Mouse (Mus musculus) limb, embryonic 14.5 days (tissue): ENCODE data around the gene Colgalt2. TPM values are rescaled to one million over a fixed set of nuclear protein-coding genes. Genes with fewer than 3 reads are reported as not detected.

ENCODE experiments used
- ATAC-seq: fragments of 200-750 bp; cut with Nextera tagmentation; 2 replicates; pipeline ENCODE4 v1.8.0; 2017; ENCODE audit warnings: low read depth, moderate number of reproducible peaks, moderate TSS enrichment; ENCODE audit not compliant: low FRiP score
- DNase-seq: peaks from one replicate; pipeline ENCODE4 v3.0.0-alpha.2; 2015; ENCODE audit warnings: low spot score
- H3K27ac ChIP-seq: fragments of 300-500 bp; sonication (generic); replicated peaks from 2 replicates; pipeline ENCODE4 v1.5.1; 2014; ENCODE audit warnings: low read depth, mild to moderate bottlenecking, low read length, moderate library complexity, mixed read lengths
- H3K27me3 ChIP-seq: fragments of 300-500 bp; sonication (generic); 2 replicates; pipeline ENCODE4 v1.6.1; 2014; ENCODE audit warnings: low read length, mixed read lengths; ENCODE audit not compliant: control insufficient read depth, insufficient read depth
- H3K36me3 ChIP-seq: fragments of 300-500 bp; sonication (generic); 2 replicates; pipeline ENCODE4 v1.6.1; 2014; ENCODE audit warnings: mild to moderate bottlenecking, low read length, moderate library complexity, mixed read lengths; ENCODE audit not compliant: control insufficient read depth, insufficient read depth
- H3K4me1 ChIP-seq: fragments of 300-500 bp; sonication (generic); 2 replicates; pipeline ENCODE4 v1.6.1; 2014; ENCODE audit warnings: antibody characterized with exemption, low read length, mixed read lengths; ENCODE audit not compliant: control insufficient read depth, insufficient read depth
- H3K4me2 ChIP-seq: fragments of 300-500 bp; sonication (generic); replicated peaks from 2 replicates; pipeline ENCODE4 v1.6.1; 2014; ENCODE audit warnings: low read depth, mild to moderate bottlenecking, low read length, moderate library complexity; ENCODE audit not compliant: severe bottlenecking
- H3K4me3 ChIP-seq: fragments of 300-500 bp; sonication (generic); replicated peaks from 2 replicates; pipeline ENCODE4 v1.5.1; 2014; ENCODE audit warnings: low read length
- H3K9ac ChIP-seq: fragments of 300-500 bp; sonication (generic); 2 replicates; pipeline ENCODE4 v1.6.1; 2014; ENCODE audit warnings: mild to moderate bottlenecking, low read depth, low read length, moderate library complexity; ENCODE audit not compliant: severe bottlenecking
- H3K9me3 ChIP-seq: fragments of 300-500 bp; sonication (generic); 2 replicates; pipeline ENCODE4 v1.6.1; 2016; ENCODE audit warnings: low read length; ENCODE audit not compliant: control insufficient read depth
- POLR2A ChIP-seq: fragments of 200-500 bp; IDR thresholded peaks from 2 replicates; pipeline ENCODE4 v1.8.0; 2012; ENCODE audit warnings: inconsistent platforms, mild to moderate bottlenecking, moderate library complexity, borderline replicate concordance; ENCODE audit not compliant: insufficient read depth, insufficient read length; ENCODE audit errors: extremely low read depth
- WGBS: fragments of 180-500 bp; shearing (Covaris S2); extraction: QIAGEN DNeasy Blood & Tissue Kit; methylation state at CpG from one replicate; pipeline ENCODE4 v1.1.7; 2014; 5-methylcytosine and 5-hydroxymethylcytosine counted together
- polyA plus RNA-seq, 2 experiments: library from polyadenylated mRNA; depleted of rRNA in 1 of 2; stranded (reverse) in 1 of 2; unstranded in 1 of 2; fragments of >200 nt; fragmentation: Nextera tagmentation in 1 of 2; extraction: Ambion mirVana in 1 of 2; gene quantifications; 2 replicates each; pipeline versions ENCODE4 v1.2.1 to v1.2.3; 2012 to 2014

The Colgalt2 gene
- polyA plus RNA-seq, 2 experiments, result 8.1 to 16.3 TPM

GRCm38 (mm10) chr1:152518971-152519370 is 119.3 kb downstream of the Colgalt2 start:
- Histone ChIP-seq H3K27me3 (no peaks in the 10 kb centered on the region), H3K36me3 (peaks cover 41% of the 10 kb centered on the region), H3K4me2 (no peak overlapping the region), H3K27ac (no peak overlapping the region), H3K4me3 (no peak overlapping the region), H3K4me1 (0 out of 2 replicates have a peak, but pooled peaks cover 2% of the 10 kb centered on the region), H3K9ac (no peak overlapping the region), H3K9me3 (no peaks in the 10 kb centered on the region)
- WGBS, result 87% methylated on average over 8 of the region's 8 CpGs
- no peak for TF ChIP-seq POLR2A
- DNase-seq, result no peak
- no peak for ATAC-seq

- no peak for ATAC-seq
- Histone ChIP-seq H3K27ac (no peak overlapping the region), H3K9me3 (no peaks in the 10 kb centered on the region), H3K36me3 (peaks cover 55% of the 10 kb centered on the region), H3K4me2 (no peak overlapping the region), H3K4me1 (no peaks in the 10 kb centered on the region), H3K9ac (no peak overlapping the region), H3K4me3 (no peak overlapping the region), H3K27me3 (no peaks in the 10 kb centered on the region)
- no peak for TF ChIP-seq POLR2A
- peak; percentile 55 for DNase-seq
- WGBS, result 75% methylated on average over 16 of the region's 16 CpGs
Observed at GRCm38 (mm10) chr1:152520798-152521575, 121.4 kb downstream of the Colgalt2 start.

- 78% methylated on average over 3 of the region's 3 CpGs for WGBS
- DNase-seq (no peak), ATAC-seq (no peak)
- no peak for TF ChIP-seq POLR2A
- peaks cover 57% of the 10 kb centered on the region for H3K36me3 ChIP-seq
- H3K27me3 ChIP-seq, result no peaks in the 10 kb centered on the region
- H3K4me2 ChIP-seq, result no peak overlapping the region
- no peak overlapping the region for H3K4me3 ChIP-seq
- no peaks in the 10 kb centered on the region for H3K9me3 ChIP-seq
- no peaks in the 10 kb centered on the region for H3K4me1 ChIP-seq
- H3K27ac ChIP-seq, result no peak overlapping the region
- no peak overlapping the region for H3K9ac ChIP-seq
Observed at GRCm38 (mm10) chr1:152522226-152522625, 122.6 kb downstream of the Colgalt2 start.

GRCm38 (mm10) chr1:152523292-152523691 is 123.7 kb downstream of the Colgalt2 start:
- H3K4me2 ChIP-seq, result no peak overlapping the region
- 83% methylated on average over 11 of the region's 11 CpGs for WGBS
- no peak for ATAC-seq
- peaks cover 59% of the 10 kb centered on the region for H3K36me3 ChIP-seq
- no peak for DNase-seq
- no peaks in the 10 kb centered on the region for H3K27me3 ChIP-seq
- H3K4me3 ChIP-seq, result no peak overlapping the region
- H3K9ac ChIP-seq, result no peak overlapping the region
- no peaks in the 10 kb centered on the region for H3K4me1 ChIP-seq
- no peaks in the 10 kb centered on the region for H3K9me3 ChIP-seq
- TF ChIP-seq POLR2A, result no peak
- no peak overlapping the region for H3K27ac ChIP-seq

GRCm38 (mm10) chr1:152524098-152524892 is 124.7 kb downstream of the Colgalt2 start:
- ATAC-seq (no peak), DNase-seq (no peak)
- H3K9me3 ChIP-seq, result no peaks in the 10 kb centered on the region
- no peak overlapping the region for H3K27ac ChIP-seq
- no peaks in the 10 kb centered on the region for H3K27me3 ChIP-seq
- H3K36me3 ChIP-seq, result peaks cover 56% of the 10 kb centered on the region
- no peak for TF ChIP-seq POLR2A
- H3K4me3 ChIP-seq, result no peak overlapping the region
- WGBS, result 84% methylated on average over 22 of the region's 22 CpGs
- H3K4me1 ChIP-seq, result no peaks in the 10 kb centered on the region
- H3K4me2 ChIP-seq, result no peak overlapping the region
- H3K9ac ChIP-seq, result no peak overlapping the region
